Mouse (Mus musculus): ENCODE data around the gene Aak1.

DNA sequence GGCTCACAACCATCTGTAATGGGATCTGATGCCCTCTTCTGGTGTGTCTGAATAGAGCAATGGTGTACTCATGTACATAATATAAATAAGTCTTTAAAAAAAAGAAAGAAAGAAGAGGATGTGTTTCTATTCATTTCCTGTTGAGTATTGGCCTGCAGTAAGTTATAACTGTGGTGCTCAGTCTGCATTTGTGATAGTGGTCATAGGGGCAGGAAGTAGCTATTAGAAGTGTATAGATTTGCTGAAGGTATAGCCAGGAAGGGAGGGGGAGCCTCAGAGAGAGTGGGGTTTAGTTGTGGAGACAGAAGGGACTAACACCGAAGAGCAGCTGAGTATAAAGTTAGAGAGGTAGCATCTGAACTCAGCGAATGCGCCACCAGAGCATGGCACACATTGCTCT, 15.0 kb downstream of the Aak1 start:
- TF ChIP-seq CTCF (conservative IDR thresholded peaks at IDR 0.05; ENCODE audit: low read length) (no peak), POU5F1 (IDR thresholded peaks at IDR 0.05; ENCODE audit: borderline replicate concordance, low read length) (no peak), NANOG (IDR thresholded peaks at IDR 0.05; ENCODE audit: borderline replicate concordance, low read length) (no peak)

All from E14TG2a.4 (cell line).